Mouse (Mus musculus) CH12.LX (cell line): ENCODE data around the gene Ptgis.

Experiments
- CTCF ChIP-seq, 2 experiments: IDR thresholded peaks in 1 of 2; conservative IDR thresholded peaks in 1 of 2; 2 replicates each; pipeline ENCODE4 v1.5.1; 2011 to 2012; ENCODE audit warnings: low read depth in 2 of 2, low read length in 2 of 2, improper control_type of control experiment in 1 of 2, inconsistent platforms in 1 of 2, mild to moderate bottlenecking in 1 of 2, moderate library complexity in 1 of 2
- MAZ ChIP-seq: IDR thresholded peaks from 2 replicates; pipeline ENCODE4 v1.6.1; 2012; ENCODE audit warnings: low read depth, mild to moderate bottlenecking, inconsistent platforms, low read length, improper control_type of control experiment, moderate library complexity
- POLR2A ChIP-seq: IDR thresholded peaks from 2 replicates; pipeline ENCODE4 v1.6.1; 2011; ENCODE audit warnings: low read depth, mild to moderate bottlenecking, improper control_type of control experiment, low read length
- TCF12 ChIP-seq: IDR thresholded peaks from 2 replicates; pipeline ENCODE4 v1.6.1; 2014; ENCODE audit warnings: low read depth, mild to moderate bottlenecking, inconsistent platforms, low read length, improper control_type of control experiment
- UBTF ChIP-seq: IDR thresholded peaks from 2 replicates; pipeline ENCODE4 v1.6.1; 2012; ENCODE audit warnings: low read depth, mild to moderate bottlenecking, inconsistent platforms, low read length, improper control_type of control experiment, moderate library complexity

DNA sequence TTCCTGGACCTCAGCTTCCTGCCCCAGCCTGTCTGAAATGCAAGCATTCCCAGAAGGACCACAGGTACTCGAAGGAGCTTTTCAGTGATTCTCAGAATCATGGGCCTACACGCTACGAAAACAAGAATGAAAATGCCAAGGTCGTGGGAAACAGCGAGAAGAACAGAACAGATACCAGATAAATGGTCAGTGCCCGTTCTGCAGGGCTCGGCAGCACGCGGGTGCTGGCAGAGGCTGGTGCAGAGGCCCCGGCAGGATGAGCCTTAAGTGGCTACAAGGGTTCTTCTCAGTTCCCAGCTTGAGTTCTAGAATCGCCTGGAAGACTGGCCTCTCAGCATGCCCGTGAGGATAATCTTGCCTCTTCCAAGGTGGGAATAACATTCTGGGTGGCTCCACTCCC, 26.7 kb downstream of the Ptgis start:
- TF ChIP-seq UBTF (no peak), TCF12 (no peak), CTCF (conservative IDR thresholded peaks at IDR 0.05 in 1 of 2, IDR thresholded peaks at IDR 0.05 in 1 of 2; ENCODE audit: low read depth in 2 of 2, low read length in 2 of 2) (no peak), POLR2A (no peak), MAZ (no peak)
